Mouse (Mus musculus): ENCODE results near the gene Rdh14. TPM values are rescaled to one million over a fixed set of nuclear protein-coding genes. Genes with fewer than 3 reads are reported as not detected.

The Rdh14 gene
- polyA plus RNA-seq, 1 experiment from 2014 or later = 36.2 TPM

- Histone ChIP-seq H3K9ac (ENCODE audit: low read depth, low read length) (no peak overlapping the region), H3K27me3 (ENCODE audit: control insufficient read depth, insufficient read depth, low read length) (no peaks in the 10 kb centered on the region), H3K4me1 (ENCODE audit: control insufficient read depth, insufficient read depth, low read length) (no peaks in the 10 kb centered on the region), H3K4me2 (replicated peaks; ENCODE audit: low read depth, low read length) (no peak overlapping the region), H3K36me3 (ENCODE audit: control insufficient read depth, insufficient read depth, low read length) (no peaks in the 10 kb centered on the region), H3K4me3 (ENCODE audit: low read length) (no peak overlapping the region), H3K27ac (ENCODE audit: low read depth, low read length) (peak overlapping the region; percentile 38; the same call in 1 of the 2 replicates), H3K9me3 (ENCODE audit: control insufficient read depth, low read length) (no peaks in the 10 kb centered on the region)
- ATAC-seq (ENCODE audit: low FRiP score, low TSS enrichment) = peak; percentile 92
- 38% methylated on average over 9 of the region's 9 CpGs for WGBS
These were observed 35.7 kb downstream of the Rdh14 start for GRCm38 (mm10) chr12:10425982-10426863.

- Histone ChIP-seq H3K9me3 (ENCODE audit: control insufficient read depth, low read length) (no peaks in the 10 kb centered on the region), H3K27ac (ENCODE audit: low read depth, low read length) (no peak overlapping the region), H3K9ac (ENCODE audit: low read depth, low read length) (no peak overlapping the region), H3K4me2 (replicated peaks; ENCODE audit: low read depth, low read length) (no peak overlapping the region), H3K27me3 (ENCODE audit: control insufficient read depth, insufficient read depth, low read length) (no peaks in the 10 kb centered on the region), H3K4me3 (ENCODE audit: low read length) (no peak overlapping the region), H3K4me1 (ENCODE audit: control insufficient read depth, insufficient read depth, low read length) (no peaks in the 10 kb centered on the region), H3K36me3 (ENCODE audit: control insufficient read depth, insufficient read depth, low read length) (no peaks in the 10 kb centered on the region)
- 89% methylated on average over 1 of the region's 1 CpGs for WGBS
- ATAC-seq (ENCODE audit: low FRiP score, low TSS enrichment) = no peak
These were observed 40.4 kb downstream of the Rdh14 start for GRCm38 (mm10) chr12:10430999-10431398.

- H3K36me3 ChIP-seq (ENCODE audit: control insufficient read depth, insufficient read depth, low read length) = no peaks in the 10 kb centered on the region
- 32% methylated on average over 15 of the region's 15 CpGs for WGBS
- ATAC-seq (ENCODE audit: low FRiP score, low TSS enrichment) = peak; percentile 77
- no peak overlapping the region for H3K4me2 ChIP-seq (replicated peaks; ENCODE audit: low read depth, low read length)
- H3K27me3 ChIP-seq (ENCODE audit: control insufficient read depth, insufficient read depth, low read length) = no peaks in the 10 kb centered on the region
- H3K27ac ChIP-seq (ENCODE audit: low read depth, low read length) = no peak overlapping the region
- H3K4me1 ChIP-seq (ENCODE audit: control insufficient read depth, insufficient read depth, low read length) = peaks cover 5% of the 10 kb centered on the region; the same call in 1 of the 2 replicates
- H3K4me3 ChIP-seq (ENCODE audit: low read length) = no peak overlapping the region
- H3K9me3 ChIP-seq (ENCODE audit: control insufficient read depth, low read length) = no peaks in the 10 kb centered on the region
- H3K9ac ChIP-seq (ENCODE audit: low read depth, low read length) = no peak overlapping the region
These were observed 47.8 kb downstream of the Rdh14 start for GRCm38 (mm10) chr12:10438054-10439001.

- Histone ChIP-seq H3K27ac (ENCODE audit: low read depth, low read length) (no peak overlapping the region), H3K4me2 (replicated peaks; ENCODE audit: low read depth, low read length) (no peak overlapping the region), H3K9me3 (ENCODE audit: control insufficient read depth, low read length) (no peaks in the 10 kb centered on the region), H3K4me1 (ENCODE audit: control insufficient read depth, insufficient read depth, low read length) (peaks cover 5% of the 10 kb centered on the region; the same call in 1 of the 2 replicates), H3K36me3 (ENCODE audit: control insufficient read depth, insufficient read depth, low read length) (no peaks in the 10 kb centered on the region), H3K4me3 (ENCODE audit: low read length) (no peak overlapping the region), H3K27me3 (ENCODE audit: control insufficient read depth, insufficient read depth, low read length) (no peaks in the 10 kb centered on the region), H3K9ac (ENCODE audit: low read depth, low read length) (no peak overlapping the region)
- peak; percentile 50; the same call in 1 of the 2 replicates for ATAC-seq (ENCODE audit: low FRiP score, low TSS enrichment)
- WGBS = 22% methylated on average over 14 of the region's 14 CpGs
These were observed 49.1 kb downstream of the Rdh14 start for GRCm38 (mm10) chr12:10439483-10440235.

Other genes with a start within 250 kb of the Rdh14 start
- gene Nt5c1b, start 20.8 kb upstream of the Rdh14 start, polyA plus RNA-seq (2014; fragmentation: Nextera tagmentation; extraction: Ambion mirVana) = 0.22 TPM in 1 of 2 replicates, not detected in the other